Mouse (Mus musculus) spleen, postnatal 4 days (tissue): Measurements from ENCODE around the gene Olfr329-ps.
A peak's percentile ranks its signal among the peaks of the same experiment; 100 is the strongest.
"Not testable (repeated sequence)": the region's sequence is repeated elsewhere in the genome, so short reads cannot be mapped to it uniquely, and the experiment has no call there.

Experiments used
- DNase-seq, 2 experiments: peaks; one replicate each; pipeline ENCODE4 v3.0.0; 2022; ENCODE audit warnings: low spot score in 2 of 2

The Olfr329-ps gene

DNA sequence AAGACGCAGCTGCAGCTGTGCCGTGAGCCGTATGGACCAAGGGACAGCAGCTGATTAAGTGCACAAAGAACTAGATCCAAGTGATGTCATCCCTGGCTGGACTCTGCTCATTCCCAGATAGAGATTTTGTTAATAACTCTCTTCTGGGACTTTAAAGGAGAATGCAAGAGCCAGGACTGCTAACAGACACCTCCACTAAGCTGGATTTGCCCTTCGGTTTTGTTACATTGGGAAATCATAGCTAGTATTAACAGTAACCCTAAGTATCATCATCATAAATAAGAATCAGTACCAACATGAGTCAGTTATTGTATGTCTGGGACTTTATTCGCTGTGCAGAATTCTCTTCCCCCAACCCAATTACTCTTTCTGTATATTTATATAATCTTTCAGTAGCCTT lies at the start of gene Olfr329-ps:
TSS of gene Olfr329-ps (minus strand) at position 101 of the 400 bp plus-strand sequence.
- no peak for DNase-seq

DNA sequence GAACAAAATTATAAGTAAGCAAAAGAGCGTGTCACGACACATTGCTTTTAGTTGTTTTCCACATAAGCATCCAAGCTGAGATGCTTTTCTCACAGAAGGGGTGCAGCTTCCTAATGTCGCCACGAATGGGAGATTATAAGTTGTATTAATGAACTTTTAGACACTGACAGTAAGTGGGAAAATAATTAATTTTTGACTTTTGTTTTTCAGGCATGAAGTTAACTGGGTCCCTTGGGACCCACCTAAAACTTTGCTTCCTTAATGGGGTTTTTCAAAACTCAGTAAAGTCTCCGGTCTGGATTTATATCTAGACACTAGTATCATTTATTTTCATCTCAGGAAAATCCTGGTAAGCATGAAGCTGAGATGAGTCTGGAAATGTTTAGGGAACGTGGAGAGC lies 48.6 kb upstream of the Olfr329-ps start, which contains the start of gene Olfr324:
TSS of gene Olfr324 (plus strand) at position 301 of the 400 bp plus-strand sequence.
- no peak for DNase-seq

DNA sequence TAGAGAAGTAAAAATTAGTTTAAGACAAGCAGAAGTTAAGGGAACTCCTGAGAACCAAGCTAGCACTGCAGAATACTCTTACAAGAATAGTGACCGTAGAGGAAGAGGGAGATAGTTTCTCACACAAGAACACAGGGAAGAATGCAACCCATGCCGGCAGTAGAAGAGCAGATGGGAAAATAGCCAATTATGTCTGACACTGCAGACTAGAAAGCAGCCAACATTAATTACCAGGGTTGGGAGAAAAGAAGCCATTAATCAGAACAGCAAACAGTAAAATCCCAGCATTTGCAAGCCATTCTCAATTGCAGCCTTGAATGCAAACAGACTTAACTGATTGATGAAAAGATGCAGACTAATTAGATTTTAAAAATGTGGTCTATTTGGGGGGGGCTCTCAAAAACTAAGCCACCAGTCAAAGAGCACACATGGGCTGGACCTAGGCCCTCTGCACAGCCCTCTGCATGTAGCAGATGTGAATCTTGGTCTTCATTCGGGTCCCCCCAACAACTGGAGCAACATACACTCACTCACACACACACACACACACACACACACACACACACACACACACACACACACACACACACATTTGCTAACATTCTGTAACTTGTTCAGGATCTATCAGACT lies 42.5 kb upstream of the Olfr329-ps start:
- DNase-seq = no peak

DNA sequence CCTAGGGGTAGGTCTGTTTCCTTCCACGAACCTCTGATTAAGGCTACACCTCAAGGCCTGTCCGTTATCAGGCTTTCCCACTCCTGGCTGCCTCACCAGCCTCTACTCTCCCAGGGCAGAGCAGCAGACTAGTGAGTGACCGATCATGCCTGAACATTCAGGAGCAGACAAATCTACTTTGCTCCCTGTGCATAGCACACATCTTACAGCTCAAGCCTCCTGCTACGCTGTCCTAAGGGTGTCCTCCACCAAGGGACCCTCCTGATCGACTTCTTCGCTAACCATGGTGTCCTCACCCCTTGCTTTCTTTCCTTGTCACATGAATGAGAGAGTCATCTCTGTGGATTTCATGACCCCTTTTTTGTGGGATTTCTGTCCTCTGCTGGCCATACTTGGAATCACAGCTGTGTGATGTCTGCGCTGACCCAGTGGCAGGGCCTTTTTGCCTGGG lies 41.7 kb upstream of the Olfr329-ps start:
- peak; percentile 71 to 88 for DNase-seq

DNA sequence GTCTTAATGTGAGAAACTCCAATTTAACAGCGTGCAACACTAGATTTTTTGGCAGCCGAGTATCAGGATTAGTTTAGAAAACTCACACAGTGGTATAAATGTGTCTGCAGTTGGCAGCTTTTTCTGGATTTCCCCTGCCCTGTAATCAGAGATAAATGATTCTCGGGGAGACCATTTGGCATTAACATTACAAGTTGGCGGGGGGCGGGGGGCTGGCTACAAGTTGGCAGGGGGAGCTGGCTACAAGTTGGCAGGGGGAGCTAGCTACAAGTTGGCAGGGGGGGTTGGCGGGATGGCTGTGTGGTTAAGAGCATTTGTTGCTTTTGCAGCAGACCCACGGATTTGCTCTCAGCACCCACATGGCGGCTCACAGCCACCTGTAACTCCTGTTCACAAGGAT lies 32.4 kb upstream of the Olfr329-ps start:
- no peak for DNase-seq

DNA sequence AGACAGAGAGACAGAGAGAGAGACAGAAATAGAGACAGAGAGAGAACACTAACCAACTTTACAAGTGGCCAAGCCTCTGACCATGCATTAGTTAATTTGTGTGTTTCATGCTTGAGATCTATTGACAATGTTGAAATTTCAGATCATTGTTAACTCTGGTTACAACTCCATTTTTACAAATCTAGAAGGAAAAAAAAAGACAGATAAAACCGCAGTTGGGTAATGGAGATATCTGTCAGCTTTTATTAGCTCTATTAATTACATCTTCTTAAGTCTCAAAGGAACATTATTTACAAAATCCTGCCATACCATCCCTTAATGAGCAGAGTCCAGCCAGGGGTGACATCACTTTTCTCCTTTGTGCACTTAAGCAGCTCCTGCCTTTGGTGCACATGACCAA lies 31.2 kb upstream of the Olfr329-ps start, which contains the start of gene Olfr325:
TSS of gene Olfr325 (plus strand) at position 301 of the 400 bp plus-strand sequence.
- DNase-seq = no peak

DNA sequence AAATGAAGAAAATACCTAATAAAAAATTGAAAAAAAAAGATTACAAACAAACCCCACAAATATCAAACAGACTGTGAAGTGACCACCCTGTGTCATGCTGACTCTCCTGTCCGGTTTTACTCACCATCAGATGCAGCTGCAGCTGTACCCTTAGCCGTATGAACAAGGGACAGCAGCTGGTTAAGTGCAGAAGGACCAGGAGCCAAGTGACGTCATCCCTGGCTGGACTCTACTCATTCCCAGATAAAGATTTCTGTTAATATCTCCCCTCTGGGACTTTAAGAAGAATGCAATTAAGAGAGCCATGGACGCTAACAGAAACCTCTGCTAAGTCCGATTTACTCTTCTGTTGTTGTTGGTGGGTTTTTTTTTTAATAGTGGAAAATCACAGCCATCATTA lies 24.2 kb upstream of the Olfr329-ps start, which contains the start of gene Olfr224:
TSS of gene Olfr224 (minus strand) at position 149 of the 400 bp plus-strand sequence.
- no peak for DNase-seq

DNA sequence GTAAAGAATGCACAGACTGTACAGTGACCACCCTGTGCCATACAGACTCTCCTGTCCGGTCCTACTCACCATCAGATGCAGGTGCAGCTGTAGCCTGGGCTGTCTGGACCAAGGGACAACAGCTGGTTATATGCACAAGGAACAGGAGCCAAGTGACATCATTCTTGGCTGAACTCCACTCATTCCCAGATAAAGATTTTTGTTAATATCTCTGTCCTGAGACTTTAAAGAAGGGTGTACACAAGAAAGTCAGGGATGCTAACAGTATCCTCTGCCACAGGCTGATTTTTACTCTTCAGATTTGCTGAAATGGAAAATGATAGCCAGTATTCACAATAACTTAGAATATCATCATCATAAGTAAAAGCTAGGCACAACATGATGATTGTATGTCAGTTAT lies 9.3 kb upstream of the Olfr329-ps start, which contains the start of gene Olfr328:
TSS of gene Olfr328 (minus strand) at position 101 of the 400 bp plus-strand sequence.
- no peak for DNase-seq

DNA sequence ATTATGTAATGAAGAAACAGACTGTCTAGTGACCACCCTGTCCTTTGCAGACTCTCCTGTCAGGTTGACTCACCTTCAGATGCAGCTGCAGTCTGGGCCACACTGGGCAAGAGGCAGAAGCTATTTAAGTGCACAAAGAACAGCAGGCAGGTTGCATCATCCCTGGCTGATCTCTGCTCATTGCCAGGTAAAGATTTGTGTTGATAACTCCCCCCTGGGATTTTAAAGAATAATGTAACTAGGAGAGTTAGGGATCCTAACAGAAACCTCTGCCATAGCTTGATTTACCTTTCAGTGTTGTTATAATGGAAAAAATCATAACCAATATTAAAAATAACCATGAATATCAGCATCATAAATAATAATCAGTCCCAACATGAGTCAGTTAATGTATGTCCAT lies 11.5 kb downstream of the Olfr329-ps start, which contains the start of gene Olfr330:
TSS of gene Olfr330 (minus strand) at position 101 of the 400 bp plus-strand sequence.
- not testable (repeated sequence) for DNase-seq

DNA sequence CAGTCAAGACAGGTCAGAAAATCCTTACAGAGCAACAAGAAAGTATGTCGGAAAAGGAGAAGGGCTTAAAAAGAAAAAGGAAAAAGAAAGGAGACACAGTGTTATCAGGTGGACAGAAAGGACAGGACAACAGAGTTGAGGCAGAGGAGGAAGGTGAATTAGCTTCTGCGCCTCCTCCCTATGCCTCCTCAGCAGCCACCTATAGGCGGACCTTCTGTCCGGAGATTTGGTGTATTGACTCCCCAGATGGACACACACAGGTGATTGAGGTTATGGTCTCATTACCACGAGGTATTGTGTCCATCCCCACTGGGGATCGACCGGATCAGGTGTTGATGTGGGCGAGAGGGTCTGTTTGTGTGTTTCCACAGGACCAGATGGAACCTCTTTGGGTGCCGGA lies 26.5 kb downstream of the Olfr329-ps start:
- peak; percentile 31 to 77 for DNase-seq

DNA sequence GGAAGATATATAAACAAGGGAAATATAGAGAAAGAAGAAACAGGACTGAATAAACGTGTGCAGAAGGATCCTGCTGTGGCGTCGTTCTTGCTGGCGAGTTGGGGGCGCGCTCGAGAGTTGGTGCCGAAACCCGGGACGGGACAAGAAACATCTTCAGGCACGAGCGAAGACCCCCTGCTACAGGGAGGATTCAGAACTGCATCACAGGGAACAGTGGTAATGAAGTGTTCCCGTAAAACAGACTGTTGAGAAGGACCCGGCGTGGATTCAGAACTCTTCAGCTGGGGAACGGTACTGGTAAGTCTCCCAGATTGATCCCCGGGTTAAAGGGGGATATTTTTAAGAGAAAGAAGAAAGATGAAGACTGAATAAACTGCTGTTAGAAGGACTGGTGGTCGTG lies 27.3 kb downstream of the Olfr329-ps start:
- peak; percentile 87 to 98 for DNase-seq

DNA sequence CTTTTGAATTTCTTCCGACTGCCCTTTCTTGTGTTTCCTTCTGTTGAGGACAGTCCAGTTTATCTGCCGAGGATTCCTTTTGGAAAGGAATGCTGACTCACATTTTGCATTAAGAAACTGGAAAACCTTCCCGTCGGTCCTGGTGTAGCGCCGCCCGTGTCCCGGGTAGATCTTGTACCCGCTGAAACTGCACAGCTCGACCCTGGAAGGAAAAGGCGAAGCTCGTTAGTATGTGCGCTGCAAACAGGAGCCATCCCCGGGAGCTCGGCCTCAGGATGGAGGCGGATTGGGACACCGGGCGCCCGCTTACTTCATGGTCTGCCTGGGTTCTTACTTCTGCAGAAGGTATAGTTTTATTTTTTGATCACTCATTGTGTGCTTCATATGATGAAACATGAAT lies 37.2 kb downstream of the Olfr329-ps start:
- not testable (repeated sequence) for DNase-seq

DNA sequence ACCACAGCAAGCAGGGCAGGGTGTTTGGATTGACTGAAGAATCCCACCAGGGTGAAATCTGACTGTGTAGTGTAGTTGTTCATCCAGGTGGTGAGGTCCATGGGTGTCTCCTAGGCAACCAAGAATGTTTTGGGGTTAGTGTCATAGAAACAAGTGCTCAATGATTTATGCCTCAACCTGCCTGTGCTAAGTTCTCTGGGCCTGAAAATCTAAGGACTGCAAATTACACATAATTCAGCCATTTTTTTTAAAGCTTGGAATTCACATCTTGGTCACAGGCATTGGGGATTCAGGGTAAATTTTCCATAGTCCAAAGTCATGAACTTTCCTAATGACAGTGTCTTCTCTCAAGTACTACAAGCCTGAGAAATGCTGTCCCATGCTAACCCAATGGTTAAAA lies 43.8 kb downstream of the Olfr329-ps start, which contains the start of gene Olfr331:
TSS of gene Olfr331 (minus strand) at position 101 of the 400 bp plus-strand sequence.
- DNase-seq = not testable (repeated sequence)

DNA sequence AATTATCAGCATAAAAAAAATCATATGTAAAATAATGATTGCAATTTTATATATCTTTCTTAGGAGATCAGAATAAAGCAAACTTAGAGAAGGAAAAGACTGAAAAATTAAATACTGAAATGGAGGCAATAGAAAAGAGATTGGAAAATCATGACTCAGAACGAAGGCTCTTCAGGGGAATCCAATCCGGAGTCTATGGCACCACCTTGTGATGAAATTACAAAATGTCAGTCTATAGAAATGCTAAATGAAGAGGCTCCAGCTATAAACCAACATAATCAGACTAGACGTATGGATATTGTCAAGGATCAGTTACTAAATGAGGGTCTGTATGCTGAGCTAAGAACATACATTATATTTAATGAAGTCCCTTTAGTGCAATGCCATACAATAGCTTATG lies 46.9 kb downstream of the Olfr329-ps start:
- DNase-seq = no peak

DNA sequence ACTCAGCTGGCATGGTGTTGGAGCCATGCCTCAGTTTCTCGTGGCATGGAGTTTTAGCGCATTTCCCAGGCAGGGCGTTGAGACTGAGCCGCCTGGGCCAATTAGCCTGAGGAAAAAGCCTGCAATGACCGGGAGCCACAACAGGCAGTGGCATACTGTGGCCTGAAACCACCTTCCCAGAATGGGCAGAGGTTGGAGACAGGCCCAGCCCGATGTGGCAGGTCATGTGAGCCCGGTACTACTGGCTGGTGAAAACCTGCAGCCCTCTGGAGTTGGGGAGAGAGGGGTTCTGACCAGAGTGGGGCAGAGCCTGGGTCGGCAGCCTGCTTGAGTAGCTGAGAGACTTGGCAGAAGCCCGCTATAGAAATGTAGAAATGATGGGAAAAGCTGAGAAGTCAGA lies 47.5 kb downstream of the Olfr329-ps start:
- DNase-seq = no peak

DNA sequence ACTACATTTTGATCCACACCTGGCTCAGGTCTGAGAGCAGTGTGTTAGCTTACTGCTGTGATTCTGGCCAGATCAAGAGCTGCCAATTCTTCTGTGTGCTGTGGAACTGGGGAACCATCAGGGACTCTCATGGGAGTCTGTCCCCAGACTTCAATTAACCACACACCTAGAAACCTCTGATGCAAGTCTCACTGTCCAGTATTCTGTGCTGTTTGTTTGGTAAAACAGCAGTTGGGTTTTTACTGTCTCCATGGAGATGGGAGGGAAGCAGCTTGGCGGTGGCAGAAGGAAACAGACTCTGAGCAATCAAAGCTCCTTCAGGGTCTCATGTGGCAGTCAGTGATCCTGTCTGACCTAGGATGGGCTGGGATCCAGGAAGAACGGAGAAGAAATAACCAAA lies 53.8 kb downstream of the Olfr329-ps start, which contains the start of gene Olfr332:
TSS of gene Olfr332 (minus strand) at position 101 of the 400 bp plus-strand sequence.
- DNase-seq = no peak
